Mouse (Mus musculus) midbrain, embryonic 10.5 days (tissue): ENCODE measurements around the gene Cd37. TPM values are rescaled to one million over a fixed set of nuclear protein-coding genes. Genes with fewer than 3 reads are reported as not detected.

Experiments used
- DNase-seq: peaks from one replicate; pipeline ENCODE4 v3.0.0-alpha.2; 2017; ENCODE audit warnings: low spot score
- H3K27ac ChIP-seq: fragments of 300-500 bp; sonication (generic); replicated peaks from 2 replicates; pipeline ENCODE4 v1.5.1; 2016; ENCODE audit warnings: mild to moderate bottlenecking
- H3K27me3 ChIP-seq: fragments of 300-500 bp; sonication (generic); 2 replicates; pipeline ENCODE4 v1.6.1; 2016; ENCODE audit warnings: low read depth, mild to moderate bottlenecking; ENCODE audit not compliant: poor library complexity, severe bottlenecking
- H3K36me3 ChIP-seq: fragments of 300-500 bp; sonication (generic); 2 replicates; pipeline ENCODE4 v1.6.1; 2016; ENCODE audit warnings: mild to moderate bottlenecking, moderate library complexity
- H3K4me1 ChIP-seq: fragments of 300-500 bp; sonication (generic); 2 replicates; pipeline ENCODE4 v1.6.1; 2016
- H3K4me3 ChIP-seq: fragments of 300-500 bp; sonication (generic); 2 replicates; pipeline ENCODE4 v1.5.1; 2016; ENCODE audit warnings: mild to moderate bottlenecking, moderate library complexity
- H3K9me3 ChIP-seq: fragments of 300-500 bp; sonication (generic); replicated peaks from 2 replicates; pipeline ENCODE4 v1.6.1; 2016; ENCODE audit warnings: mild to moderate bottlenecking
- WGBS: fragments of 180-500 bp; shearing (Covaris S2); methylation state at CpG from one replicate; pipeline ENCODE4 v1.1.7; 2016; 5-methylcytosine and 5-hydroxymethylcytosine counted together
- polyA plus RNA-seq: library from polyadenylated mRNA; unstranded; fragments of >200 nt; fragmentation: Nextera tagmentation; extraction: Ambion mirVana; gene quantifications from 2 replicates; pipeline ENCODE4 v1.2.1, GENCODE M21; 2016

Gene Cd37
- polyA plus RNA-seq, 1 experiment from 2014 or later, result 0.43 TPM

DNA sequence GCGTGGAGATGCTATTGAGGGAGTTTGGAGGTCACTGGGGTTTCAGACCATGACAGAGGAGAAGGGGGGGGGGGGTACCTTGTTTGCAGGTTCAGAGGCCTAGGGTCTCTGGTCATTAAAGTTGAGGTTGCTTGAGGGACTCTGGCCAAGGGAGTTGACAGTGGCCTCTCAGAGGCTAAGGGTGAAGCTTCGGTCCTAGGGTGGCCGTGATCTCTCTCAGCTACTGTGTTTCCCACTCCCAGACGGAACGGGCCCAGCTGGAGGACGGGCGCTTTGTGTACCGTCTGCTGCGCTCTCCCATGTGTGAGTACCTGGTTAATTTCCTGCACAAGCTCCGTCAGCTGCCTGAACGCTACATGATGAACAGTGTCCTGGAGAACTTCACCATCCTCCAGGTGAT lies 7.0 kb downstream of the Cd37 start:
- peaks cover 72% of the 10 kb centered on the region for H3K36me3 ChIP-seq
- no peak for DNase-seq
- H3K4me1 ChIP-seq, result peaks cover 44% of the 10 kb centered on the region
- H3K27ac ChIP-seq, result no peak overlapping the region
- no peaks in the 10 kb centered on the region for H3K9me3 ChIP-seq
- peaks cover 40% of the 10 kb centered on the region for H3K27me3 ChIP-seq
- WGBS, result 92% methylated on average over 11 of the region's 11 CpGs
- no peak overlapping the region for H3K4me3 ChIP-seq

DNA sequence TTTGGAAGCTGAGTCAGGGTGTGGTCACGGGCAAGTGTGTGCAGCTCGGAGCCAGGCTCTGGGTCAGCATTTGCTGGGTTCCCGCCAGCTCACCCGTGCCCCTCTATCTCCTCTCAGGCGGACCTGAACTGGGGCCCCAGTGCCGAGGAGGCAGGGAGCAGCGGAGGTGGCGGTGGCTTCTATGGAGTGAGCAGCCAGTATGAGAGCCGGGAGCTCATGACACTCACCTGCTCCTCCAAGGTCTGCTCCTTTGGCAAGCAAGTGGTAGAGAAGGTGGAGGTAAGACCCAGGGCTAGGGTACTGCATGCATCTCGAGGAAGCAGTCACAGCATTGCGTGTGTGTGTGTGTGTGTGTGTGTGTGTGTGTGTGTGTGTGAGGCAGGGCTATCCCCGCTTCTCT lies 7.7 kb downstream of the Cd37 start:
- Histone ChIP-seq H3K27ac (no peak overlapping the region), H3K36me3 (peaks cover 80% of the 10 kb centered on the region), H3K4me3 (no peak overlapping the region), H3K9me3 (no peaks in the 10 kb centered on the region), H3K27me3 (peaks cover 33% of the 10 kb centered on the region), H3K4me1 (peaks cover 41% of the 10 kb centered on the region)
- no peak for DNase-seq
- 90% methylated on average over 12 of the region's 12 CpGs for WGBS

DNA sequence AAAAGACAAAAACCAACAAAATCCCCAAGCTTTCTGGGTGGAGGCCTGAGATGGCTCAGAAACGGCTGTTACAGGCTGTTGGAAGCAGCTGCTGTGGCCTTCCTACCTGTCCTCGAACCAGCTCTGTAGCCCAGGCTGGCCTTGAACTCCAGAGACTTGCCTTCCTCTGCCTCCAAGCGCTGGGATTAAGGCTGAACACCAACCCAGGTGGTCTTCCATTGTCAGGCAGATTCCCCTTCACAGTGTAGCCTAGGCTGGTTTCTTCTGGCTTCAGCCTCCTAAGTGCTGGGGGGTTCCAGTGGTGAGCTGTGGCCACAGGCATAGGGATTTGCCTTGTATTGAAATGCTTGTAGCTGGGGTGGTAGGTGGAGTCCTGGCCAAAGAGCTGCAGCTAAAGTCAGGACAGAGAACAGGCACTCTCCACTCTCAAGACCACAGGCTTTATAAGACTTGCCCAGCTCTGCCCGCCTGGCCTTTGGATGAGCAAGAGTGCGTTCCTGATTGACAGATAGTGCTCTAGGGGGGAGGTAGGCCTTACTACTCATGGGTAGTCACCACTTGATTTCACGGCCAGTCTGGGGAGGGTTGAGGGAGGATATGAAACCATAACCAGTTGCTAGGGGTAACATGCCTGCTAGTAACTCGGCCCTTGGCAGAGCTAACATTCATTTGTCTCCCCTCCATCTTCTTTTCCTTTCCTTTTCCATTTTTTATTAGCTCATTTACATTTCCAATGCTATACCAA lies 9.3 kb downstream of the Cd37 start:
- H3K9me3 ChIP-seq, result no peaks in the 10 kb centered on the region
- H3K36me3 ChIP-seq, result peaks cover 95% of the 10 kb centered on the region
- H3K4me1 ChIP-seq, result peaks cover 27% of the 10 kb centered on the region
- no peak overlapping the region for H3K27ac ChIP-seq
- WGBS, result 87% methylated on average over 7 of the region's 7 CpGs
- no peak for DNase-seq
- no peak overlapping the region for H3K4me3 ChIP-seq
- peaks cover 22% of the 10 kb centered on the region for H3K27me3 ChIP-seq

DNA sequence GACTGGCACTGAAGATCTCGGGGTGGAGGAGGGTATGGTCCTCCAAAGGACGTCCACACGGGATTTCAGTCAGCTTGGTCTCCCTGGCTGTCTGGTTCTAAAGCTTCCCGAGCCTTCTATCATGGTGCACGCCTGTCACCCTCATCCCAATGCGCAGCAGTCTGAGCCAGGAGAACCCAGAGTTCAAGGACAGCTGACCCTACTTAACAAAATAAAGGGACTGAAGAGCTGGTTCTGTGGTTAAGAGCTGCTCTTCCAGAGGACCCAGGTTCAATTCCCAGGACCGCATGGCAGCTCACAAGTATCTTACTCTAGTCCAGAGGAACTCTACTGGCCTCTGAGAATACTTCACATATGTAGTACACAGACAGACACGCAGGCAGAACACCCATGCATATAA lies 9.9 kb downstream of the Cd37 start:
- Histone ChIP-seq H3K27me3 (peaks cover 18% of the 10 kb centered on the region), H3K27ac (no peak overlapping the region), H3K9me3 (no peaks in the 10 kb centered on the region), H3K4me3 (no peak overlapping the region), H3K4me1 (peaks cover 21% of the 10 kb centered on the region), H3K36me3 (peaks cover 99% of the 10 kb centered on the region)
- DNase-seq, result no peak
- 92% methylated on average over 8 of the region's 8 CpGs for WGBS

DNA sequence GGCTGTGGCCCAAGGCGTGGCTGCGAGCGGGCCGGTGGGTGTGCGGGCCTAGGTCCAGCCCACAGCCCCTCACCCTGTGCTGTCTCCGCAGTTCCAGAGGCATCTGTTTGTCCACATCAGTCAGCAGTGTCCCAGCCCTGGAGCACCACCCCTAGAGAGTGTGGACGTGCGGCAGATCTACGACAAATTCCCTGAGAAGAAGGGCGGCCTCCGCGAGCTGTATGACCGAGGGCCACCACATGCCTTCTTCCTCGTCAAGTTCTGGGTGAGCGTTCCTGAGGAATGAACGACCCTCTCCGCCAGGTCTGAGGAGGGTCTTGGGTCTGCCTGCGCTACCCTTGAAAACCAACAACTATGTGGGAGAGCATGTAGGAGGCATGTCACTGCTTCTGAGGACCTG lies 10.4 kb downstream of the Cd37 start:
- no peak for DNase-seq
- Histone ChIP-seq H3K4me1 (peaks cover 16% of the 10 kb centered on the region), H3K27me3 (peaks cover 16% of the 10 kb centered on the region), H3K27ac (no peak overlapping the region), H3K9me3 (no peaks in the 10 kb centered on the region), H3K36me3 (peaks cover 99% of the 10 kb centered on the region), H3K4me3 (no peak overlapping the region)
- WGBS, result 95% methylated on average over 18 of the region's 18 CpGs

DNA sequence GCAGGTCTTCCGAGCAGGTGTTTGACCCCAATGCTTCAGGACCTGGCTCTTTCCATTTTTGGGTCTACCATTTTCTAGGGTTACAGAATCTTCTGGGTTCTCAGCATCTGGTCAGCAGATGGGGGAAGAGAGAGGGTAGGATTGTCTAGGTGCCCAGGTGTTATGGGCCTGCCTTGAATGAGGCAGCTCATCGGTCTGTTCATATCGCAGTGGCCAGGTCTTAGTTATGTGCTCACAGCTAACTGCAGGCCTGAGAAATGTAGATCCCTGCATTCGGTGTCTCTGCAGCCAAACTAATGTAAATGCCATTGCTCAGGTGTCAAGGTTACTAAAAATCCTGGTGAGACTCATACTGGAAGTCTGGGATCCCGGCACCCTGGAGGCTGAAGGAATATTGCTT lies 12.5 kb downstream of the Cd37 start:
- Histone ChIP-seq H3K4me1 (peaks cover under 1% of the 10 kb centered on the region; the same call in 1 of the 2 replicates), H3K27ac (no peak overlapping the region), H3K27me3 (no peaks in the 10 kb centered on the region), H3K4me3 (no peak overlapping the region), H3K36me3 (peaks cover 99% of the 10 kb centered on the region), H3K9me3 (no peaks in the 10 kb centered on the region)
- DNase-seq, result no peak
- 94% methylated on average over 5 of the region's 5 CpGs for WGBS

DNA sequence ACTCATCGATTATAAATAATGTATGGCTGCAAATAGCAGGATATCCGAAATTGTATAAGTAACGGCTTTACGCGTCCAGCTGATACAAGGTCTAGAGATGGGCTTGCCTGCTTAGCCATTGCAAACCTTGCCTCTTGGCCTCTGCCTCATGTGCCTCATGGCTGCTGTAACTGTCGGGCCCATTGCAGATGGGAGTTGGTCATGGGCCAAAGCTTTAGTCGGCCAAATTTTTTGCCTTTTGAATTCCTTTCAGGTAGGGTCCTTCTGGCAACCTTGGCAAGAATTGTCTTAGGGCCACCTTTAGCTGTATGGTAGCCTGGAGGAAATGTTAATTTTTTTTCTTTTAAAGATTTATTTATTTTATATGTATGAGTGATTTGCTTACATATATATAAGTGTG lies 14.1 kb downstream of the Cd37 start:
- H3K27me3 ChIP-seq, result no peaks in the 10 kb centered on the region
- H3K9me3 ChIP-seq, result no peaks in the 10 kb centered on the region
- H3K4me1 ChIP-seq, result peaks cover 15% of the 10 kb centered on the region
- DNase-seq, result no peak
- peaks cover 100% of the 10 kb centered on the region for H3K36me3 ChIP-seq
- H3K27ac ChIP-seq, result no peak overlapping the region
- 96% methylated on average over 7 of the region's 7 CpGs for WGBS
- no peak overlapping the region for H3K4me3 ChIP-seq

DNA sequence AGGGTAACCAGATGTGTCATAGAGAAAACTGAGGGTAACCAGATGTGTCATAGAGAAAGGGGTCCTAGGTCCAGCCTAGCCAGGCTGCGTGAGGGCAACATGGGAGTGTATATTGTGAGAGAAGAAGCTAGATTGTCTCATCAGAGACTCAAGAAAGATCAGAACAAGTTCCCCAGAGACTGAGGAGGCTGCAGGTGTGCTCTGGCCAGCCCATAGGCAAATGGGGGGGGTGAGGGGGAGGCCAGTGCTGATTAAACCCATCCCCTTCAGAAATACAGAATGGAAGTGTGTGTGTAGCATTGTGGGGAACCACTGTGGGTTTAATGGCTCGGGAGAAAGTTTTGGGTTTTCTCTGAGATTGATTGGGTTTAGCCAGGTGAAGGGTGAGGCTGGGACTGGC lies 17.2 kb downstream of the Cd37 start:
- Histone ChIP-seq H3K9me3 (no peaks in the 10 kb centered on the region), H3K4me3 (no peak overlapping the region), H3K27ac (no peak overlapping the region), H3K27me3 (no peaks in the 10 kb centered on the region), H3K4me1 (peaks cover 46% of the 10 kb centered on the region), H3K36me3 (peaks cover 98% of the 10 kb centered on the region)
- no peak for DNase-seq
- 88% methylated on average over 2 of the region's 2 CpGs for WGBS

DNA sequence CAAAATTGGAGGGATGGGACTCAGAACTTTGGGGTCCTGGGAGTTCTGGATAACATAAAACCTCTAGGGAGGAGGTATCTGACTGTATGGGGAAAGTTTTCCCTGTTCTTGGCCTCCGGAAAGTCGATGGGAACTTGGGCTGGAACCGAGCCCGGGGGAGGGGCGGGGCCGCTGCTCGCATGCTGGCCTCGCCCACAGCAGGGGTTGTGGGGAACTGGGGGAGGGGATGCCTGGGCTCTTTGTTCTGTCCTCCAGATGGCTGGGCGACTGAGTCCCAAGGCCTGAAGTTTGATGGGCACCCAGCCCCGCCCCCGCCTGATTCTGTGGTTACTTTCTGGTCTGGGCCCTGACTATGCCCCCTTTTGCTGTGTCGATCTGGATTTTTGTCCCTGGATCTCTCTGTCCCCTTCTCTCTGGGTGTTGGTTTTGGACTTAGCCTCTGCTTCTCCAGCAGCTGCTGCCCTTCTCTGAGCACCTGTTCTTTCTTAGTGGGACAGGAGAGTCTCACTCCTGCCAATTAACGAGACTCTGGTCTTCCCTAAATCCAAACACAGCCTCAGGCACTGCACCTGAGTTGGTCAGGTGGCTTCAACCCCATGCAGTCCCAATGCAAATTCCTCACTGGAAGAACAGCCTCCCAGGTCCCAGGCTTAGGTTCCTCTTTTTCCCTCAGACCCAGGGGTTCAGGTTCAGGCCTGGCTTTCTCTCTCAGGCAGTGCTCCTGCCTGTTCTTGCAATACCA lies 22.3 kb downstream of the Cd37 start:
- peak; percentile 94 for DNase-seq
- peaks cover 47% of the 10 kb centered on the region for H3K36me3 ChIP-seq
- WGBS, result under 1% methylated on average over 13 of the region's 13 CpGs
- peaks cover 69% of the 10 kb centered on the region for H3K4me1 ChIP-seq
- H3K9me3 ChIP-seq, result no peaks in the 10 kb centered on the region
- peak overlapping the region; percentile 95 for H3K4me3 ChIP-seq
- peaks cover 25% of the 10 kb centered on the region for H3K27me3 ChIP-seq
- peak overlapping the region; percentile 100 for H3K27ac ChIP-seq

DNA sequence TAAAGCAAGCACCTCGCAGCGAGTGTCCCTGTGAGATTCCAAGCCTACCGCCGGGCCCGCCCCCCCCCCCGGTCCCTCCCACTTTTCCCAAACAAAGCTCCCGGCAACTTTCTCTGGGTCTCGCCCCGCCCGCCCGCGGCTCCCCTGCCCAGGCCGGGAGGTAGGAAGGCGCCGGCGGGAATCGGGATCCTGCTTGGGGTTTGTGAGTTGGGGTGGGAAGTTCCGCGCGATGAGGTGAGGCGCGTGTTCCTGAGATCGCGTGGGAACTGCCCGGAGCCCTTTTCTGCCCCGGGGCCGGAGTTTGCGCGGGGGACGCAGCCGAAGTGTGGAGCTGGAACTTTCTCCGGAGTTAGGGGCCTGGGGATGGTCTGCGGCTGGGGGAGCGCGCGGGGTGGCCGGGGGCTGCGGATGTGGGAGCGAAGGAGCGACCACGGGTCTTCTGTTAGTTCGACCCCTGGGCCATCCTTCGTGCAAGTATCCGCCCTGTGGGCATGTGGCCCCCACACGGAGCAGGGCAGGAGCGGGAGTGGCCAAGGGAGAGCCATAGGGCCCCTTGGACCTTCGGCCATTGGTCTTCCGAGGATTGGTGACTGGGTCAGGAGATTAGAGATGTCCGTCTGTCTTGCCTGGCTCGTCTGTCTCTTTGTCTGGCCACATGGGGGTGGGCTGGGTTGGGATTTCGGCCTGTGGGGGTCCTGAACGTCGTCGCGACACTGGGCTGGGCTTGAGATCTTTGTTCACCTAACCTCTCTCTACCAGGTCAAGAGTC lies 23.1 kb downstream of the Cd37 start, which contains the start of gene Tead2:
Gene Tead2 (plus strand): TSS at position 81 of the 769 bp plus-strand sequence.
- Histone ChIP-seq H3K4me1 (peaks cover 66% of the 10 kb centered on the region), H3K27ac (peak within 1 kb of the TSS; percentile 100), H3K9me3 (no peaks in the 10 kb centered on the region), H3K27me3 (peaks cover 33% of the 10 kb centered on the region), H3K4me3 (peak within 1 kb of the TSS; percentile 95), H3K36me3 (peaks cover 40% of the 10 kb centered on the region)
- DNase-seq, result peak; percentile 85
- WGBS, result under 1% methylated on average over 55 of the region's 55 CpGs

DNA sequence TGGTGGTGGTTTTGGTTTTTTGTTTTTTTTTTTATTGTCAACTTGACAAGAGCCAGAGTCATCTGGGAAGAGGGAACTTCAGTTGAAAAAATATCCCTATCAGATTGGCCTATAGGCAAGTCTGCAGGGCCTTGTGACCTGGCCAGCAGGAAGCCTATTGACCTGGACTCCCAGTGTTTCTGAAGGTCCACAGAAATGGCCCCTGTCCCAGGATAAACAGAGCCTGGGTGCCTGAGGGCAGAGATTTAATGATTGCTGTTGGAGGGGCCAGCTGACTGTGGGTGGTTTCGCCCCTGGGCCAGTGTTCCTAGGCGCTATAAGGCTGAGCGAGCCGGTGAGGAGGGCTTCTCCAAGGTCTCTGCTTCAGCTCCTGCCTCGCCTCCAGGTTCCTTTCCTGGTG lies 25.2 kb downstream of the Cd37 start:
- H3K4me3 ChIP-seq, result no peak overlapping the region
- H3K9me3 ChIP-seq, result no peaks in the 10 kb centered on the region
- no peak overlapping the region for H3K27ac ChIP-seq
- peaks cover 18% of the 10 kb centered on the region for H3K36me3 ChIP-seq
- no peak for DNase-seq
- 70% methylated on average over 5 of the region's 5 CpGs for WGBS
- H3K4me1 ChIP-seq, result peaks cover 45% of the 10 kb centered on the region
- peaks cover 51% of the 10 kb centered on the region for H3K27me3 ChIP-seq

DNA sequence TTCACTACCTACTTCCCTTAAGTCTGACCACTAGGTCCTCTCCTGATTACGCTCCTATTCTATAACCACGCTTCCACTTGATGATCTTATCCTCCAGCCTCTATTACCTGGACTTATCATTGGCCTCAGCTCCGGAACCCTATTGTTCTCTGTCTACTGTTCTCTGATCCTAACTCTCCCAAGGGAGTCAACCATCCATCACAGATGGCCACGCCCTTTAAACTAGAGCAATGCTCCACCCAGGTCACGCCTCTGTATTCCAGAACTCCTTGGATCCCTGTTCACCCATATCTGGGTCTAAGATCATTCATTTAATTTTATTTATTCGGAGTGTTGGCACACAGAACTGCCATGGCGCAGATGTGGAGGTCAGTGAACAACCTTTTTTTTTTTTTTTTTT lies 26.6 kb downstream of the Cd37 start:
- Histone ChIP-seq H3K4me1 (peaks cover 31% of the 10 kb centered on the region), H3K27ac (no peak overlapping the region), H3K4me3 (no peak overlapping the region; the same call in 1 of the 2 replicates), H3K9me3 (no peaks in the 10 kb centered on the region; the same call in 1 of the 2 replicates), H3K27me3 (peaks cover 51% of the 10 kb centered on the region), H3K36me3 (peaks cover 5% of the 10 kb centered on the region)
- DNase-seq, result no peak
- 71% methylated on average over 7 of the region's 7 CpGs for WGBS
